Mouse (Mus musculus): Measurements from ENCODE around the gene Map3k20. TPM values are rescaled to one million over a fixed set of nuclear protein-coding genes. Genes with fewer than 3 reads are reported as not detected.

Gene Map3k20
- polyA plus RNA-seq, 1 experiment from 2014 or later, result 6.9 TPM

DNA sequence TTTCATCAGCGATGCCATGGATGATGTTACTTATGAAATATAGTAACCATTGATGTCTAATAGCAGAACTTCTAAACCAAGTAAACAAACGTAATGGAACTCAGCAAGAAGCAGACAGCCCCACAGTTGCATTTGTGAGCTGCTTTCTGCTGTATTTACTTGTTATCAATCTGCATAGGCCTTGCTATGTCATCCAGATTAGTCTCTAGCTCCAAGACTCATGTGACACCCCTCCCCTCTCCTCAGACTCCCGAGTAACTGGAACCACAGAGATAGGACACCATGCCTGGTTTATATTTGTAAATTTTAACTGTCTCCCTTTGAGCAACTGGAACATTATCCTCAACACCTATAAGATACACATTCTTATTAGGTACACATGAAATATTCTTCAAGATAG is 51.4 kb downstream of the Map3k20 start:
- H3K4me3 ChIP-seq, result no peak overlapping the region
- no peaks in the 10 kb centered on the region for H3K9me3 ChIP-seq
- no peaks in the 10 kb centered on the region for H3K27me3 ChIP-seq (ENCODE audit: poor library complexity, severe bottlenecking)
- no peaks in the 10 kb centered on the region for H3K36me3 ChIP-seq (replicated peaks)
- WGBS, result 91% methylated on average over 3 of the region's 3 CpGs
- 0 out of 2 replicates have a peak, but pooled peaks cover 9% of the 10 kb centered on the region for H3K4me1 ChIP-seq
- H3K27ac ChIP-seq, result no peak overlapping the region
- DNase-seq (ENCODE audit: extremely low spot score, low spot score), result no peak

DNA sequence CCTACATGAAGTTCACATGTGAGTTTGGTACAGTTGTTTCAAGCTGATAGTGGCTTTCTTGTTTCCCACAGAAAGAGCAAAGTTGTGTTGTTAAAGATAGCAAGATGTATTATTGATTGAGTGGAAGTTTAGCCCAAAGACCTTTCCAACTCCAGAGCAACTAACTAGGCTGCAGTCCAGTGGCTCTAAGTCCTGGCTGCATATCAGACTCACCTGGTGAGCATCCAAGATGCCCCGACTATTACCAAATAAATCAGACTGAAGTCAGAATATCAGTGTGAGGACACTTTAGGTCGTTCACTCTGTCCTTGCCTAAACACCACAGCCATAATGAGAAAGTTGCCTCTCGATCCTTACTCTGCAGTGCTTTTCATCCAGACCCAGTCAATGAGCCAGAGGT is 59.8 kb downstream of the Map3k20 start:
- H3K36me3 ChIP-seq (replicated peaks), result no peaks in the 10 kb centered on the region
- no peaks in the 10 kb centered on the region for H3K27me3 ChIP-seq (ENCODE audit: poor library complexity, severe bottlenecking)
- no peaks in the 10 kb centered on the region for H3K9me3 ChIP-seq
- H3K27ac ChIP-seq, result no peak overlapping the region
- 86% methylated on average over 3 of the region's 3 CpGs for WGBS
- no peak overlapping the region for H3K4me3 ChIP-seq
- no peaks in the 10 kb centered on the region for H3K4me1 ChIP-seq
- no peak for DNase-seq (ENCODE audit: extremely low spot score, low spot score)

DNA sequence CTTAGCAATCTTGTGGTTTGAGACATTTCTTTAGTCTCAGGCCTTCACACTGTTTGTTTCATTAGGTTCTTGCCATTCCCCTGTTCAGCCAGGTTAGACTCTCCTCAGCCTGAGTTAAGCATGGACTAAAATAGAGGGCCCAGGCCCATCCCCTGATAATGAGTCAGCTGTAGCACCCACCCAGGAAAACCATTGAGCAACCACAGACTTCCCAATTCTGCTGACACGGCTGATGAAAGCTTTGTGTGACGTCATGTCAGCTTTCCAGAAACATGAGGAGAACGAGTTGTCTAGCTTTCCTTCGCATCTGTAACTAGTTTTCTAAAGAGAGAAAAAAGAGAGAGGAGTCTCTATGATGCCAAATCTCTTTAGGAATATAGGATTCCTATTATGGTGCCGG is 65.9 kb downstream of the Map3k20 start:
- WGBS, result 89% methylated on average over 5 of the region's 5 CpGs
- Histone ChIP-seq H3K27ac (no peak overlapping the region), H3K27me3 (ENCODE audit: poor library complexity, severe bottlenecking) (no peaks in the 10 kb centered on the region), H3K36me3 (replicated peaks) (no peaks in the 10 kb centered on the region), H3K9me3 (no peaks in the 10 kb centered on the region), H3K4me1 (no peaks in the 10 kb centered on the region), H3K4me3 (no peak overlapping the region)
- no peak for DNase-seq (ENCODE audit: extremely low spot score, low spot score)

DNA sequence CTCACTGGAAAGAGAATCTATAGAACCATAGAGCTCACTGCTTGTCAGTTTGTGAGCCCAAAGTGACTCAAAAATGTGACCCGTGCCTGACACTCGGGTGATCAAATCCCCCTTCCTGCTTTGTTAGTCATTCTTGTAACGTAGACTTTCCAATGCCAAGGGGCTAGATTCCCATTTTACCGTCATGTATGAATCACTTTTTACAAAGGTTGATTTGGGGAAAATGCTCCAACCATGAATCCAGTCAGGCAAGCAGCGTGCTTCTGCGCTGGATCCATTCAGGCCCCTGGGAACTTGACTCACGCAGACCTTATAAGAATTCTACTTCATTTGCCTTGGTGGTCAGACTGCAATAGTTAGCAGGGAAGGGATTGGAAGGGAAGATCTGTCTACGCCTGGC is 66.3 kb downstream of the Map3k20 start:
- 96% methylated on average over 8 of the region's 8 CpGs for WGBS
- Histone ChIP-seq H3K4me1 (no peaks in the 10 kb centered on the region), H3K27ac (no peak overlapping the region), H3K36me3 (replicated peaks) (no peaks in the 10 kb centered on the region), H3K27me3 (ENCODE audit: poor library complexity, severe bottlenecking) (no peaks in the 10 kb centered on the region), H3K9me3 (no peaks in the 10 kb centered on the region), H3K4me3 (no peak overlapping the region)
- DNase-seq (ENCODE audit: extremely low spot score, low spot score), result no peak

DNA sequence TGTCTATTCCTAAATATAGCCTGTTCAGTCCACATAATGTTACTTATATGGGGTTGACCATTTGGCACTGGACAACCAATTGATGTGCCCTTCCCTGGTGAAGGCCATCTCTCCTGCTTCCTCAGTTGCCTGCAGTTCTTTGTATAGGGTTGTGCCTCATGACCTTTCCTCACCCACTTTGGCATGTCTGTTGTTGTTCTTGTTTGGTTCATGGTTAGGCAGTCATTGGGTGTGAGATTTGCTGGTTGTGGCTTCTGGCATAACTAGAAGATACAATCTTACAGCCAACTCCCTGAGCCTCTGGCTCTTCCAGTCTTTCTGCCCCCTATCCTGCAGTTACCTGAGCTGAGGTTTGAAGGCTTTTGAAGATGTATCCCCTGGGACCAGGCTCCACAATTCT is 67.3 kb downstream of the Map3k20 start:
- H3K36me3 ChIP-seq (replicated peaks), result no peaks in the 10 kb centered on the region
- H3K4me3 ChIP-seq, result no peak overlapping the region
- no peaks in the 10 kb centered on the region for H3K27me3 ChIP-seq (ENCODE audit: poor library complexity, severe bottlenecking)
- no peaks in the 10 kb centered on the region for H3K4me1 ChIP-seq
- H3K9me3 ChIP-seq, result no peaks in the 10 kb centered on the region
- DNase-seq (ENCODE audit: extremely low spot score, low spot score), result no peak
- no peak overlapping the region for H3K27ac ChIP-seq

DNA sequence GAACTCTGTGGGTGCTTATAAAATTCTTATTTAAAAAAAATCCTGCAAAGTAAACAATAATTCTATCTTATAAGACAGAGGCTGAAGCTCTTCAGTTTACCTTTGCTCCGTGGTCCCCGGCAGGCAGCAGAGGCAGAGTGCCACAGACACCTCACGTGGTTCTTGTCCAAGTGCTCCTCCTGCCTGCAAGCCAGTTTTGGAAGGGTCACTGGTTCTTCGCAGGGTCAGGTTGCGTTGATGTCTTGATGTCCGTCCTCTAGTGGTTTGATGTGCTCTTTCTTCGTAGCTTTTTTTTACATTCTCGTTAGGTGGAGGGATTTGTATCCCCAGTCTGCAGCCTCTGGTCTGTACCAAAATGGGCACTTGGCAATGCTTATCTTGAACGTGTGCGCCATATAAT is 71.0 kb downstream of the Map3k20 start:
- no peak for DNase-seq (ENCODE audit: extremely low spot score, low spot score)
- H3K9me3 ChIP-seq, result no peaks in the 10 kb centered on the region
- peaks cover 19% of the 10 kb centered on the region for H3K4me1 ChIP-seq
- no peaks in the 10 kb centered on the region for H3K36me3 ChIP-seq (replicated peaks)
- no peak overlapping the region for H3K27ac ChIP-seq
- 81% methylated on average over 10 of the region's 10 CpGs for WGBS
- H3K27me3 ChIP-seq (ENCODE audit: poor library complexity, severe bottlenecking), result no peaks in the 10 kb centered on the region
- H3K4me3 ChIP-seq, result no peak overlapping the region

DNA sequence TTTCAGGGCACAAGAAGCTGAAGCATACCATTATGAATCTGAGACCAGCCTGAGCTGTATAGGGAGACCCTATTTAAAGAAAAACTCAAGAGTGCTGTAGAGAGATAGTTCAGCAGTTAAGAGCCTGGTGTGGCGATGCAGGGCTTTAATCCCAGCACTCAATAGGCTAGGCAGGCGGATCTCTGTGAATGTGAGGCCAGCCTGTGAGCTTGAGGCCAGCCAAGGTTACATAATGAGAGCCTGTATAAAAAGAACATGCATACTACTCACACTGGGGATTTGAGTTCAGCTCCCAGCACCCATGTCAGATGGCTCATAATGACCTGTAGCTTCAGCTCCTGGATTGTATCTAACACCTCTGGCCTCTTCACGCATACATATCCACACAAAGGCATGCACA is 76.1 kb downstream of the Map3k20 start:
- Histone ChIP-seq H3K4me3 (no peak overlapping the region), H3K27ac (no peak overlapping the region; the same call in 1 of the 2 replicates), H3K9me3 (no peaks in the 10 kb centered on the region), H3K27me3 (ENCODE audit: poor library complexity, severe bottlenecking) (no peaks in the 10 kb centered on the region), H3K36me3 (replicated peaks) (no peaks in the 10 kb centered on the region), H3K4me1 (peaks cover 24% of the 10 kb centered on the region)
- WGBS, result 48% methylated on average over 3 of the region's 3 CpGs
- DNase-seq (ENCODE audit: extremely low spot score, low spot score), result no peak

DNA sequence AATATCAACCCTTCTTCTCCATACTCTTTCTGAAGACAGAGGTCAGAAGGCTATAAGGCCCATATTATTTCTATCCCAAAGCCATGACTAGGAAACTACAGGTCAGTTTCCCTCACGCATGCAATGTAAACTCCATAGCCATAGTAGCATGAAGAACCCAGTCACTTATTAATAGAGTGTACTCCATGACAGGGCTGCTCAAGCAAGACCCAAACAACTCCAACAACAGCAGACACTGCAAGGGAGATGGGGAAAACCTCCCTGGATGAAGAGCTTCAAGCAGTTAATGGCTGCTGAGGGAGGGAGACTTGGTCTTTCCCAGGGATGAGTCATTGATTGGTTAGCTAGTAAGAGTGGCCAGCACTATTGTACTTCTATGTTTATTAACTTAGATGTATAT is 78.0 kb downstream of the Map3k20 start:
- no peak for DNase-seq (ENCODE audit: extremely low spot score, low spot score)
- Histone ChIP-seq H3K27ac (no peak overlapping the region), H3K27me3 (ENCODE audit: poor library complexity, severe bottlenecking) (no peaks in the 10 kb centered on the region), H3K9me3 (no peaks in the 10 kb centered on the region), H3K36me3 (replicated peaks) (no peaks in the 10 kb centered on the region), H3K4me1 (peaks cover 24% of the 10 kb centered on the region), H3K4me3 (no peak overlapping the region)
- WGBS, result 95% methylated on average over 1 of the region's 1 CpGs

DNA sequence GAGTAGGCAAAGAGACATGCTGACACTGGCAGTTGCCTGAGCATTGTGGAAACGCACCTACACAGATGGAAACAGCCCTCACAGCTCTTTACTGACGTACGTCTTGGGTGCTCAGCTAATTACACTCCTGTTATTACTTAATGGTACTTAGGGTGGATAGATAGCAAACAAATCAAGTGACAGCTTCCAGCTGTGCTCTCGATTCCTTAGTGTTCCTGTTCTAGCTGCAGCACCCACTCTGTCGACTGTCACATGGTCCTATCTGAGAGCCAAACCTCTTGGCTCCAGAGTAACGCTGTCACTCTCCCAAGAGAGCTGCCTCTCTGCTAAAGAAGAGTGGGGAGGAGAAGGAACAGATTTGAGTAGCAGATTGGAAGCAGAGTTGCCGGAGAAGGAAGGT is 80.5 kb downstream of the Map3k20 start:
- Histone ChIP-seq H3K4me3 (no peak overlapping the region), H3K9me3 (no peaks in the 10 kb centered on the region), H3K4me1 (peaks cover 10% of the 10 kb centered on the region), H3K27me3 (ENCODE audit: poor library complexity, severe bottlenecking) (no peaks in the 10 kb centered on the region), H3K27ac (no peak overlapping the region), H3K36me3 (replicated peaks) (no peaks in the 10 kb centered on the region)
- 88% methylated on average over 7 of the region's 7 CpGs for WGBS
- DNase-seq (ENCODE audit: extremely low spot score, low spot score), result no peak

DNA sequence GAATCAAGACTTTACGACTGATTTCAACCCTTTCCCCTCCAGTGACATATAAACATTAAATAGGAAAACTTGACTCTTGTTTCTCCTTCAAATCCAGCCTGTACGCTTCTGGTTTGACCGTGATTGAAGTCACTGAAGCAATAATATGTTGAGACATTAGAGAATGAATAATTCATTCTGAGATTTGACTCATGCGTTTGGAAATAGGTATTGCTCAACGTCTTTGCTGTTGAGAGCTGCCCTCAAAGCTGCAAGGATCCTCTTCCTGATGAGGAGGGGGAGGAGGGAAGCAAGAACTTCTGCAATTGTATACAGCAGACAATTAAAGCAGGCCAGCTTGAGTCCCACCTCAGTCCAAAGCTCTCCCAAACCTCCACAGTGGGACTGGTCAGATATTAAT is 81.1 kb downstream of the Map3k20 start:
- no peaks in the 10 kb centered on the region for H3K36me3 ChIP-seq (replicated peaks)
- H3K9me3 ChIP-seq, result no peaks in the 10 kb centered on the region
- 92% methylated on average over 5 of the region's 5 CpGs for WGBS
- DNase-seq (ENCODE audit: extremely low spot score, low spot score), result no peak
- H3K4me1 ChIP-seq, result peaks cover 4% of the 10 kb centered on the region
- H3K4me3 ChIP-seq, result no peak overlapping the region
- H3K27ac ChIP-seq, result no peak overlapping the region
- no peaks in the 10 kb centered on the region for H3K27me3 ChIP-seq (ENCODE audit: poor library complexity, severe bottlenecking)

DNA sequence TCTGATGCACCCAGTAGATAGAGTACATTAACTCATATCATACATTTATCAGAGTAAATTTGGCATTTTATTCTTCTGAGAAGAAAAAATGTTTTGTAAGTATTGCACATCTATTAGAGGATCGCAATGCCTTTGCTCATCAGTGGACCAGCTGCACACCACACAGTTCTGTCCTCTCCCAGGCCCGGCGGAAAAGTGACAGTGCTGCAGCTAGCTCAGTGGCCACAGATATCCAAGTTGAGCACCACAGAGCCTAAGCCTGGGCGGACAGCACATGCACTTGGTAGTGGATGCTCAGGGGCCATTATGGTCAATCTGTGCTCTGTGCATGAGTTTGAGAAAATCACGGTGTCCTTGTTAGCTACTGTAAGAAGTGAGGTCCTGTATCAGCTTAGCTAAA is 82.4 kb downstream of the Map3k20 start:
- WGBS, result 95% methylated on average over 5 of the region's 5 CpGs
- Histone ChIP-seq H3K27ac (no peak overlapping the region), H3K36me3 (replicated peaks) (no peaks in the 10 kb centered on the region), H3K4me3 (no peak overlapping the region), H3K4me1 (0 out of 2 replicates have a peak, but pooled peaks cover 6% of the 10 kb centered on the region), H3K9me3 (no peaks in the 10 kb centered on the region), H3K27me3 (ENCODE audit: poor library complexity, severe bottlenecking) (no peaks in the 10 kb centered on the region)
- DNase-seq (ENCODE audit: extremely low spot score, low spot score), result no peak

DNA sequence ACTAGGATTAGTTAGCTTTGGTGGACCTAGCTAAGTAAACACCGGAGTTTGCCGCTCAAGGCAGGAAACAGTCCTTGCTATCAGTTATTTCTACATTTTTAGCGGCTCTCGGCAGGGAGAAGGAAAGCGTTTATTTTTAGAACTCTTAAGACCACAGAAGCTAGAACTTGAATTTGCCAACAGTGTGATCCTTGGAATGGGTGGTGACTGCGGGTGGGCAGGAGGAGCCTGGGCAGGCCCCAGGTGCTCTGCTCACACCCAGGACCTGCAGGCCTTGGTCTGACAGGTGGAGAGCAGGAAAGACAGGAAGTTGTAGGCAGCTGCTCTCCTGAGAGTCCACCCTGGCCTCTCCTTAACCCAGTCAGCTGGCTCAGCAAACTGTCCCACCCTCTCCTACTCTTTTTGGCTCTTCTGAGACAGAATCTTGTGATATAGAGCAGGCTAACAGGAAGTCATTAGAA is 83.7 kb downstream of the Map3k20 start:
- WGBS, result 89% methylated on average over 6 of the region's 6 CpGs
- H3K36me3 ChIP-seq (replicated peaks), result no peaks in the 10 kb centered on the region
- H3K9me3 ChIP-seq, result no peaks in the 10 kb centered on the region
- H3K27ac ChIP-seq, result no peak overlapping the region
- no peak overlapping the region for H3K4me3 ChIP-seq
- 0 out of 2 replicates have a peak, but pooled peaks cover 6% of the 10 kb centered on the region for H3K4me1 ChIP-seq
- no peaks in the 10 kb centered on the region for H3K27me3 ChIP-seq (ENCODE audit: poor library complexity, severe bottlenecking)
- DNase-seq (ENCODE audit: extremely low spot score, low spot score), result no peak

DNA sequence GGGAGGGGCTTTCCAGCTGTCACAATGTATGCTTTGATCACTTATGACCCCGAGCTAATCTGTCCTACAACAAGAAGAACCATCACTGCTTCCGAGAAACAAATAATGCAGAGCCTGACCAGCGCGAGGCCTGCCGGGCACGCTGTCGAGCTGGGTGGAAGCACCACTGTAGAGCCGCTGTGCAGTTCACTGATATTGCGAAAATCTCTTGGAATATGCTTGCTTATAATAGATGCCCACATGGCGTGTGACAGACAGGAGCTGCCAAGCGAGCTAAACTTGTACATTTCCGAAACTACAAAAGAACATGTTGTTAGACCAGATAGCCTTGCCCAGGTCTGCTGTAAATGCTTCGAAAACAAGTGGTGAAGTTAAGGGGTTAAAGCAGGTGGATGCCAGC is 86.7 kb downstream of the Map3k20 start:
- Histone ChIP-seq H3K27me3 (ENCODE audit: poor library complexity, severe bottlenecking) (no peaks in the 10 kb centered on the region), H3K9me3 (no peaks in the 10 kb centered on the region), H3K36me3 (replicated peaks) (no peaks in the 10 kb centered on the region; the same call in 1 of the 2 replicates), H3K4me1 (0 out of 2 replicates have a peak, but pooled peaks cover 6% of the 10 kb centered on the region), H3K27ac (no peak overlapping the region), H3K4me3 (no peak overlapping the region)
- DNase-seq (ENCODE audit: extremely low spot score, low spot score), result no peak
- WGBS, result 91% methylated on average over 13 of the region's 13 CpGs

DNA sequence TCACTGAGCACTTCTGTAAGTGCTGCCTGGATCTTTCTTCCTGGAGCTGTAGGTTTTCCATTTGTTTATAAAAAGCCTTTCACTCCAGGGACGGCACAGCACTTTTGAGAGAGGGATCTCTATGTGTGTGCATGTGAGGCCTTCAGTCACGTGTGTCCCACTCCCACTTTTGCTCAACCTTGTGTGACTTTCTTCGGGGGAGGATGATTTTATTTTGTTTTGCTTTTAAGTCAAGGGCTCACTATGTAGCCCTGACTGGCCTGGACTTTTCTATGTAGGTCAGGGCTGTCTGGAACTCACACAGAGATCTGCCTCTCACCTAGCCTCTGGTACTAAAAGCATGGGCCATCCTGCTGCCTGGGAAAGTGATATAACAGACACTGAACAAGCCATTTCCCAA is 88.6 kb downstream of the Map3k20 start:
- H3K27me3 ChIP-seq (ENCODE audit: poor library complexity, severe bottlenecking), result no peaks in the 10 kb centered on the region
- DNase-seq (ENCODE audit: extremely low spot score, low spot score), result no peak
- no peak overlapping the region for H3K27ac ChIP-seq
- H3K9me3 ChIP-seq, result no peaks in the 10 kb centered on the region
- no peak overlapping the region for H3K4me3 ChIP-seq
- 84% methylated on average over 3 of the region's 3 CpGs for WGBS
- H3K36me3 ChIP-seq (replicated peaks), result peaks cover 1% of the 10 kb centered on the region; the same call in 1 of the 2 replicates
- H3K4me1 ChIP-seq, result 0 out of 2 replicates have a peak, but pooled peaks cover 6% of the 10 kb centered on the region
